Mouse (Mus musculus) MEL (cell line): Measurements from ENCODE around the gene Gm614. TPM values are rescaled to one million over a fixed set of nuclear protein-coding genes. Genes with fewer than 3 reads are reported as not detected.

Source experiments
- DNase-seq: peaks from one replicate; pipeline ENCODE4 v3.0.0; 2011; ENCODE audit warnings: low read depth, low spot score
- H3K27ac ChIP-seq: 2 replicates; pipeline ENCODE4 v1.5.1; 2012; ENCODE audit warnings: low read depth, mild to moderate bottlenecking, control low read depth, low read length, moderate library complexity; ENCODE audit not compliant: control insufficient read depth
- H3K27me3 ChIP-seq, 2 experiments: fragments of 150-350 bp in 1 of 2; sonication (generic) in 1 of 2; 2 replicates each; pipeline ENCODE4 v1.6.1; 2012; ENCODE audit warnings: low read length in 2 of 2, mild to moderate bottlenecking in 2 of 2, improper control_type of control experiment in 1 of 2, moderate library complexity in 1 of 2; ENCODE audit not compliant: insufficient read depth in 2 of 2, control insufficient read depth in 1 of 2
- H3K36me3 ChIP-seq, 2 experiments: 2 replicates each; pipeline ENCODE4 v1.6.1; 2012 to 2014; ENCODE audit warnings: low read length in 2 of 2, improper control_type of control experiment in 1 of 2, inconsistent platforms in 1 of 2, mild to moderate bottlenecking in 1 of 2; ENCODE audit not compliant: insufficient read depth in 2 of 2, control insufficient read depth in 1 of 2
- H3K4me1 ChIP-seq, 2 experiments: fragments of 150-350 bp in 1 of 2; sonication (generic) in 1 of 2; 2 replicates each; pipeline ENCODE4 v1.6.1; 2012; ENCODE audit warnings: low read length in 2 of 2, improper control_type of control experiment in 1 of 2, mild to moderate bottlenecking in 1 of 2; ENCODE audit not compliant: insufficient read depth in 2 of 2, control insufficient read depth in 1 of 2
- H3K4me3 ChIP-seq, 2 experiments: fragments of 150-350 bp in 1 of 2; sonication (generic) in 1 of 2; 2 replicates each; pipeline ENCODE4 v1.5.1; 2012; ENCODE audit warnings: low read depth in 2 of 2, low read length in 2 of 2, mild to moderate bottlenecking in 2 of 2, moderate library complexity in 2 of 2, control low read depth in 1 of 2, improper control_type of control experiment in 1 of 2; ENCODE audit not compliant: control insufficient read depth in 1 of 2, insufficient read depth in 1 of 2
- H3K79me2 ChIP-seq: 2 replicates; pipeline ENCODE4 v1.6.1; 2012; ENCODE audit warnings: mild to moderate bottlenecking, low read length, moderate library complexity; ENCODE audit not compliant: control insufficient read depth, poor library complexity, insufficient read depth
- H3K9ac ChIP-seq: 2 replicates; pipeline ENCODE4 v1.6.1; 2012; ENCODE audit warnings: low read depth, mild to moderate bottlenecking, control low read depth, low read length, moderate library complexity; ENCODE audit not compliant: control insufficient read depth, poor library complexity, severe bottlenecking
- H3K9me3 ChIP-seq: fragments of 150-350 bp; sonication (generic); replicated peaks from 2 replicates; pipeline ENCODE4 v1.6.1; 2012; ENCODE audit warnings: mild to moderate bottlenecking, low read length, improper control_type of control experiment, moderate library complexity; ENCODE audit not compliant: insufficient read depth
- BHLHE40 ChIP-seq: IDR thresholded peaks from 2 replicates; pipeline ENCODE4 v1.6.1; 2012; ENCODE audit warnings: low read depth, mild to moderate bottlenecking, inconsistent platforms, low read length, improper control_type of control experiment, borderline replicate concordance
- CHD1 ChIP-seq: IDR thresholded peaks from 2 replicates; pipeline ENCODE4 v1.6.1; 2012; ENCODE audit warnings: low read depth, mild to moderate bottlenecking, inconsistent platforms, low read length, improper control_type of control experiment
- CHD2 ChIP-seq: IDR thresholded peaks from 2 replicates; pipeline ENCODE4 v1.6.1; 2011; ENCODE audit warnings: low read length, improper control_type of control experiment
- ELF1 ChIP-seq: IDR thresholded peaks from 2 replicates; pipeline ENCODE4 v1.6.1; 2014; ENCODE audit warnings: low read depth, mild to moderate bottlenecking, inconsistent platforms, low read length, improper control_type of control experiment, moderate library complexity
- EP300 ChIP-seq, 2 experiments: IDR thresholded peaks; 2 replicates each; pipeline ENCODE4 v1.6.1; 2011; ENCODE audit warnings: improper control_type of control experiment in 2 of 2, low read length in 2 of 2, low read depth in 1 of 2, mild to moderate bottlenecking in 1 of 2
- ETS1 ChIP-seq: IDR thresholded peaks from 2 replicates; pipeline ENCODE4 v1.6.1; 2012; ENCODE audit warnings: low read depth, mild to moderate bottlenecking, inconsistent platforms, low read length, improper control_type of control experiment, moderate library complexity
- GABPA ChIP-seq: IDR thresholded peaks from 2 replicates; pipeline ENCODE4 v1.6.1; 2012; ENCODE audit warnings: low read depth, mild to moderate bottlenecking, inconsistent platforms, low read length, improper control_type of control experiment, moderate library complexity
- GATA1 ChIP-seq: IDR thresholded peaks from 2 replicates; pipeline ENCODE4 v1.6.1; 2011; ENCODE audit warnings: low read depth, low read length, improper control_type of control experiment
- JUND ChIP-seq: IDR thresholded peaks from 2 replicates; pipeline ENCODE4 v1.6.1; 2011; ENCODE audit warnings: low read depth, mild to moderate bottlenecking, improper control_type of control experiment, low read length
- MAX ChIP-seq: IDR thresholded peaks from 2 replicates; pipeline ENCODE4 v1.6.1; 2011; ENCODE audit warnings: low read length, improper control_type of control experiment
- MAZ ChIP-seq: IDR thresholded peaks from 2 replicates; pipeline ENCODE4 v1.6.1; 2012; ENCODE audit warnings: low read depth, mild to moderate bottlenecking, inconsistent platforms, low read length, improper control_type of control experiment
- MYB ChIP-seq: IDR thresholded peaks from 2 replicates; pipeline ENCODE4 v1.6.1; 2011; ENCODE audit warnings: mild to moderate bottlenecking, low read depth, low read length, improper control_type of control experiment
- MYC ChIP-seq: IDR thresholded peaks from 2 replicates; pipeline ENCODE4 v1.6.1; 2011; ENCODE audit warnings: low read depth, mild to moderate bottlenecking, low read length, improper control_type of control experiment, moderate library complexity
- NELFE ChIP-seq: IDR thresholded peaks from 2 replicates; pipeline ENCODE4 v1.6.1; 2011; ENCODE audit warnings: low read depth, low read length, improper control_type of control experiment
- POLR2A ChIP-seq, 2 experiments: IDR thresholded peaks; 2 replicates each; pipeline ENCODE4 v1.6.1; 2011 to 2012; ENCODE audit warnings: low read length in 2 of 2, mild to moderate bottlenecking in 2 of 2, control low read depth in 1 of 2, improper control_type of control experiment in 1 of 2, low read depth in 1 of 2, moderate library complexity in 1 of 2; ENCODE audit not compliant: control insufficient read depth in 1 of 2, insufficient read depth in 1 of 2, poor library complexity in 1 of 2
- POLR2AphosphoS5 ChIP-seq: IDR thresholded peaks from 2 replicates; pipeline ENCODE4 v1.6.1; 2012; ENCODE audit warnings: low read depth, borderline replicate concordance, mild to moderate bottlenecking, inconsistent platforms, low read length, moderate library complexity, mixed read lengths
- RAD21 ChIP-seq: IDR thresholded peaks from 2 replicates; pipeline ENCODE4 v1.6.1; 2011; ENCODE audit warnings: mild to moderate bottlenecking, low read depth, low read length, improper control_type of control experiment
- RCOR1 ChIP-seq: IDR thresholded peaks from 2 replicates; pipeline ENCODE4 v1.6.1; 2012; ENCODE audit warnings: low read depth, mild to moderate bottlenecking, inconsistent platforms, low read length, improper control_type of control experiment
- SIN3A ChIP-seq: IDR thresholded peaks from 2 replicates; pipeline ENCODE4 v1.6.1; 2012; ENCODE audit warnings: low read length, improper control_type of control experiment, inconsistent platforms
- SMC3 ChIP-seq: IDR thresholded peaks from 2 replicates; pipeline ENCODE4 v1.6.1; 2011; ENCODE audit warnings: low read depth, low read length, improper control_type of control experiment
- TAL1 ChIP-seq: IDR thresholded peaks from 2 replicates; pipeline ENCODE4 v1.6.1; 2012; ENCODE audit warnings: mild to moderate bottlenecking, inconsistent platforms, low read length, moderate library complexity, mixed read lengths
- TBP ChIP-seq: IDR thresholded peaks from 2 replicates; pipeline ENCODE4 v1.8.0; 2011; ENCODE audit warnings: low read depth, low read length, improper control_type of control experiment
- TCF12 ChIP-seq: IDR thresholded peaks from 2 replicates; pipeline ENCODE4 v1.6.1; 2014; ENCODE audit warnings: low read depth, mild to moderate bottlenecking, inconsistent platforms, low read length, improper control_type of control experiment, moderate library complexity
- UBTF ChIP-seq: IDR thresholded peaks from 2 replicates; pipeline ENCODE4 v1.6.1; 2012; ENCODE audit warnings: low read depth, mild to moderate bottlenecking, inconsistent platforms, low read length, improper control_type of control experiment, moderate library complexity, borderline replicate concordance; ENCODE audit not compliant: insufficient read depth
- USF2 ChIP-seq, 2 experiments: IDR thresholded peaks; 2 replicates each; pipeline ENCODE4 v1.6.1; 2011 to 2012; ENCODE audit warnings: improper control_type of control experiment in 2 of 2, low read length in 2 of 2, borderline replicate concordance in 1 of 2, inconsistent platforms in 1 of 2, low read depth in 1 of 2, mild to moderate bottlenecking in 1 of 2; ENCODE audit not compliant: insufficient read depth in 1 of 2
- ZC3H11A ChIP-seq: IDR thresholded peaks from 2 replicates; pipeline ENCODE4 v1.6.1; 2012; ENCODE audit warnings: low read depth, mild to moderate bottlenecking, inconsistent platforms, low read length, improper control_type of control experiment
- ZKSCAN1 ChIP-seq: IDR thresholded peaks from 2 replicates; pipeline ENCODE4 v1.6.1; 2012; ENCODE audit warnings: low read depth, mild to moderate bottlenecking, inconsistent platforms, low read length, improper control_type of control experiment, moderate library complexity
- ZMIZ1 ChIP-seq: IDR thresholded peaks from 2 replicates; pipeline ENCODE4 v1.6.1; 2012; ENCODE audit warnings: low read depth, mild to moderate bottlenecking, inconsistent platforms, low read length, improper control_type of control experiment, moderate library complexity
- ZNF384 ChIP-seq: IDR thresholded peaks from 2 replicates; pipeline ENCODE4 v1.6.1; 2012; ENCODE audit warnings: low read depth, mild to moderate bottlenecking, inconsistent platforms, low read length, improper control_type of control experiment
- polyA plus RNA-seq, 2 experiments: library from polyadenylated mRNA; stranded (reverse) in 1 of 2; unstranded in 1 of 2; fragments of >175 nt in 1 of 2; fragments of >200 nt in 1 of 2; gene quantifications; 2 replicates each; pipeline versions ENCODE4 v1.2.1 to v1.2.4; 2012; ENCODE audit warnings: low replicate concordance in 2 of 2, low read depth in 1 of 2; ENCODE audit not compliant: insufficient read length in 2 of 2, insufficient read depth in 1 of 2, missing spikeins in 1 of 2
- total RNA-seq: library from RNA; depleted of rRNA; stranded (reverse); fragments of 300-350 nt; gene quantifications from 2 replicates; pipeline ENCODE4 v1.2.3, GENCODE M21; 2012

Gene Gm614
- total and polyA plus RNA-seq, 3 experiments, result not detected

DNA sequence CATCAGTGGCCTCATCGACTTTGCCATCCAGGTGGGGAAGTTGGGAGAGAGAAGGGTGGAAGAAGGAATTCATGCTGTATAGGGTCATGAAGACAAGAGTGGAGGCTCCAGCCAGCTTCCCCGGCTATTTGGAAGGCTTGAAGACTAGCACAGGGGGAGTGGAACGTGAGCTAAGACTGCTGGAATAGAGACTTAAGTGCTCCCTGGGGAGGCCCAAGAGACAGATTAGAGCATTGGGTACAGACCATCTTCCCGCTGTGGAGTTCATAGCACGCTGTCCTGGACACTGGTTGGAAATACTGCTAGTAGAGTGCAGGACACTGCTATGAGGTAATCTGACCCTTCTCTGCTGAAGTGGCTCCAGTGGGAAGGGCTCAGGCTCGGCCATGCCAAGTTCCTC, 19.0 kb upstream of the Gm614 start:
- Histone ChIP-seq H3K27ac (no peak overlapping the region), H3K36me3 (peaks cover 4 to 9% of the 10 kb centered on the region in 2 experiments; a peak in 3 of 4 replicates), H3K4me1 (peaks cover 6 to 7% of the 10 kb centered on the region in 2 experiments), H3K4me3 (no peak overlapping the region), H3K9me3 (no peaks in the 10 kb centered on the region), H3K9ac (no peak overlapping the region), H3K27me3 (no peaks in the 10 kb centered on the region), H3K79me2 (no peaks in the 10 kb centered on the region)
- no peak for TF ChIP-seq UBTF
- no peak for TF ChIP-seq MAX
- TF ChIP-seq ZKSCAN1, result no peak
- no peak for TF ChIP-seq SIN3A
- TF ChIP-seq USF2 (IDR thresholded peaks at IDR 0.05; ENCODE audit: borderline replicate concordance in 1 of 2, insufficient read depth in 1 of 2, low read depth in 1 of 2, low read length in 2 of 2), result no peak
- TF ChIP-seq ETS1, result no peak
- TF ChIP-seq ZNF384, result no peak
- TF ChIP-seq ELF1, result no peak
- TF ChIP-seq CHD2, result no peak
- TF ChIP-seq RAD21, result no peak
- no peak for TF ChIP-seq POLR2A (IDR thresholded peaks at IDR 0.05; ENCODE audit: control insufficient read depth in 1 of 2, insufficient read depth in 1 of 2, low read depth in 1 of 2, low read length in 2 of 2, poor library complexity in 1 of 2)
- TF ChIP-seq GABPA, result no peak
- no peak for TF ChIP-seq POLR2AphosphoS5
- TF ChIP-seq JUND, result no peak
- TF ChIP-seq NELFE, result no peak
- no peak for DNase-seq

DNA sequence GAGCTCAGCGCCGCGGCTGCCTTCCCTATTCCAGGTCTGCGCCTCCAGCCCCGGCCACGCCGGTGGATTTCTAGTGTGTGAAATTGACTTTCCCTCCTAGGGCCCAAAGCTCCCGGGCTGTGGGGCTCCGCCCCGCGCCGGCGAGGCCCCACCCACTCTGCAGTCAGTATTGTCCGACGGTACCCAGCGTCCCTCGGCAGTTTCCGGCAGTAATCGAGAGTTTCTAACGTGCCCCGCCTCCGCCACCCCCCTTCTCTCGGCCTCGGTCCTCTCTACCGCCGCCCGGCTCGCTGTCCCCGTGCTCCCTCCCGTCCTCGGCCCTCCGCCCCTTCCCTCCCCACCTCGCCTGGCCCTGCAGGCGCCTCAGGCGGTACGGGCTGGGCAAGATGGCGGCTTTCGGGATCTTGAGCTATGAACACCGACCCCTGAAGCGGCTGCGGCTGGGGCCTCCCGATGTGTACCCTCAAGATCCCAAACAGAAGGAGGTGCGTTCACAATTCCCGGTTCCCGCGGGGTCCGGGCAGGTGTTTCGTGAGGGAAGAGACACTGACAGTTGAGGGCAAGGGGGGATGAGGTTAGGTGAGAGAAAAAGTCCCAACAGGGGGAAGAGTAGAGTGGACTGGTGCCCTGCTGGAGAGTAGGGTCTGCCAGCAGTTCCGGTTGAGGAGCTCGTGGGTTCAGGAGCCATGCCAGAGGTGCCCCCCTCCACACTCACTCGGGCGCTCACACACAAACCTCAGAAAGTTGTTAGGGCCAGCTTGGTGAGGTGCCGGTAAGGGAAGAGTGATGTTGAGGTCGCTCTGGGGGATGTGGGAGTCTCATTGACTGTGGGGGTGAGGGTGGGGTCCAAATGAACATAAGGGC, 10.3 kb upstream of the Gm614 start, which contains the start of gene Med12:
TSS of gene Med12 (plus strand) at position 156 of the 864 bp plus-strand sequence.
- peaks cover 8% of the 10 kb centered on the region for H3K79me2 ChIP-seq
- H3K36me3 ChIP-seq, result peaks cover 0 to 6% of the 10 kb centered on the region in 2 experiments; a peak in 3 of 4 replicates
- peak within 1 kb of the TSS; percentile 93 to 98 for H3K4me3 ChIP-seq
- H3K27me3 ChIP-seq, result no peaks in the 10 kb centered on the region
- no peaks in the 10 kb centered on the region for H3K9me3 ChIP-seq
- peak; percentile 91 for DNase-seq
- peak within 1 kb of the TSS; percentile 99 for H3K9ac ChIP-seq
- H3K4me1 ChIP-seq, result peaks cover 1 to 9% of the 10 kb centered on the region in 2 experiments; a peak in 3 of 4 replicates
- peak within 1 kb of the TSS; percentile 80 for H3K27ac ChIP-seq
- TF ChIP-seq ZMIZ1, result peak; percentile 52; the same call in 1 of the 2 replicates
- TF ChIP-seq JUND, result no peak
- TF ChIP-seq ELF1, result no peak
- no peak; the same call in 1 of the 2 replicates for TF ChIP-seq MAX
- TF ChIP-seq TBP, result peak; percentile 61
- 0 out of 2 replicates have a peak, but pooled peaks have one; percentile 17 for TF ChIP-seq TCF12
- no peak for TF ChIP-seq TAL1
- no peak for TF ChIP-seq GABPA
- TF ChIP-seq BHLHE40, result no peak
- TF ChIP-seq USF2 (IDR thresholded peaks at IDR 0.05; ENCODE audit: borderline replicate concordance in 1 of 2, insufficient read depth in 1 of 2, low read depth in 1 of 2, low read length in 2 of 2), result no peak
- TF ChIP-seq SIN3A, result peak; percentile 46; the same call in 1 of the 2 replicates
- no peak for TF ChIP-seq ZC3H11A
- TF ChIP-seq MYC, result no peak
- TF ChIP-seq MAZ, result peak; percentile 92
- TF ChIP-seq SMC3, result no peak
- no peak for TF ChIP-seq CHD1
- TF ChIP-seq MYB, result no peak
- TF ChIP-seq EP300 (IDR thresholded peaks at IDR 0.05; ENCODE audit: low read depth in 1 of 2, low read length in 2 of 2), result no peak
- TF ChIP-seq GATA1, result no peak
- TF ChIP-seq ZNF384, result no peak
- TF ChIP-seq RAD21, result no peak
- no peak for TF ChIP-seq RCOR1
